Mouse (Mus musculus) MEL (cell line): ENCODE data around the gene Lcor. TPM values are rescaled to one million over a fixed set of nuclear protein-coding genes. Genes with fewer than 3 reads are reported as not detected.

Experiments
- DNase-seq: peaks from one replicate; pipeline ENCODE4 v3.0.0; 2011; ENCODE audit warnings: low read depth, low spot score
- H3K27ac ChIP-seq: 2 replicates; pipeline ENCODE4 v1.5.1; 2012; ENCODE audit warnings: low read depth, mild to moderate bottlenecking, control low read depth, low read length, moderate library complexity; ENCODE audit not compliant: control insufficient read depth
- H3K27me3 ChIP-seq, 2 experiments: fragments of 150-350 bp in 1 of 2; sonication (generic) in 1 of 2; 2 replicates each; pipeline ENCODE4 v1.6.1; 2012; ENCODE audit warnings: low read length in 2 of 2, mild to moderate bottlenecking in 2 of 2, improper control_type of control experiment in 1 of 2, moderate library complexity in 1 of 2; ENCODE audit not compliant: insufficient read depth in 2 of 2, control insufficient read depth in 1 of 2
- H3K36me3 ChIP-seq, 2 experiments: 2 replicates each; pipeline ENCODE4 v1.6.1; 2012 to 2014; ENCODE audit warnings: low read length in 2 of 2, improper control_type of control experiment in 1 of 2, inconsistent platforms in 1 of 2, mild to moderate bottlenecking in 1 of 2; ENCODE audit not compliant: insufficient read depth in 2 of 2, control insufficient read depth in 1 of 2
- H3K4me1 ChIP-seq, 2 experiments: fragments of 150-350 bp in 1 of 2; sonication (generic) in 1 of 2; 2 replicates each; pipeline ENCODE4 v1.6.1; 2012; ENCODE audit warnings: low read length in 2 of 2, improper control_type of control experiment in 1 of 2, mild to moderate bottlenecking in 1 of 2; ENCODE audit not compliant: insufficient read depth in 2 of 2, control insufficient read depth in 1 of 2
- H3K4me3 ChIP-seq, 2 experiments: fragments of 150-350 bp in 1 of 2; sonication (generic) in 1 of 2; 2 replicates each; pipeline ENCODE4 v1.5.1; 2012; ENCODE audit warnings: low read depth in 2 of 2, low read length in 2 of 2, mild to moderate bottlenecking in 2 of 2, moderate library complexity in 2 of 2, control low read depth in 1 of 2, improper control_type of control experiment in 1 of 2; ENCODE audit not compliant: control insufficient read depth in 1 of 2, insufficient read depth in 1 of 2
- H3K79me2 ChIP-seq: 2 replicates; pipeline ENCODE4 v1.6.1; 2012; ENCODE audit warnings: mild to moderate bottlenecking, low read length, moderate library complexity; ENCODE audit not compliant: control insufficient read depth, poor library complexity, insufficient read depth
- H3K9ac ChIP-seq: 2 replicates; pipeline ENCODE4 v1.6.1; 2012; ENCODE audit warnings: low read depth, mild to moderate bottlenecking, control low read depth, low read length, moderate library complexity; ENCODE audit not compliant: control insufficient read depth, poor library complexity, severe bottlenecking
- H3K9me3 ChIP-seq: fragments of 150-350 bp; sonication (generic); replicated peaks from 2 replicates; pipeline ENCODE4 v1.6.1; 2012; ENCODE audit warnings: mild to moderate bottlenecking, low read length, improper control_type of control experiment, moderate library complexity; ENCODE audit not compliant: insufficient read depth
- BHLHE40 ChIP-seq: IDR thresholded peaks from 2 replicates; pipeline ENCODE4 v1.6.1; 2012; ENCODE audit warnings: low read depth, mild to moderate bottlenecking, inconsistent platforms, low read length, improper control_type of control experiment, borderline replicate concordance
- CHD1 ChIP-seq: IDR thresholded peaks from 2 replicates; pipeline ENCODE4 v1.6.1; 2012; ENCODE audit warnings: low read depth, mild to moderate bottlenecking, inconsistent platforms, low read length, improper control_type of control experiment
- CTCF ChIP-seq, 3 experiments: IDR thresholded peaks in 2 of 3; conservative IDR thresholded peaks in 1 of 3; 2 replicates each; pipeline ENCODE4 v1.5.1; 2011 to 2012; ENCODE audit warnings: low read length in 3 of 3, low read depth in 2 of 3, mild to moderate bottlenecking in 2 of 3, improper control_type of control experiment in 1 of 3, inconsistent platforms in 1 of 3, mixed read lengths in 1 of 3, moderate library complexity in 1 of 3; ENCODE audit not compliant: control insufficient read depth in 1 of 3, insufficient read depth in 1 of 3, poor library complexity in 1 of 3, severe bottlenecking in 1 of 3
- E2F4 ChIP-seq: IDR thresholded peaks from 2 replicates; pipeline ENCODE4 v1.6.1; 2011; ENCODE audit warnings: low read depth, low read length, improper control_type of control experiment, borderline replicate concordance
- EP300 ChIP-seq, 2 experiments: IDR thresholded peaks; 2 replicates each; pipeline ENCODE4 v1.6.1; 2011; ENCODE audit warnings: improper control_type of control experiment in 2 of 2, low read length in 2 of 2, low read depth in 1 of 2, mild to moderate bottlenecking in 1 of 2
- ETS1 ChIP-seq: IDR thresholded peaks from 2 replicates; pipeline ENCODE4 v1.6.1; 2012; ENCODE audit warnings: low read depth, mild to moderate bottlenecking, inconsistent platforms, low read length, improper control_type of control experiment, moderate library complexity
- GABPA ChIP-seq: IDR thresholded peaks from 2 replicates; pipeline ENCODE4 v1.6.1; 2012; ENCODE audit warnings: low read depth, mild to moderate bottlenecking, inconsistent platforms, low read length, improper control_type of control experiment, moderate library complexity
- GATA1 ChIP-seq: IDR thresholded peaks from 2 replicates; pipeline ENCODE4 v1.6.1; 2011; ENCODE audit warnings: low read depth, low read length, improper control_type of control experiment
- MAFK ChIP-seq: IDR thresholded peaks from 2 replicates; pipeline ENCODE4 v1.6.1; 2011; ENCODE audit warnings: low read depth, mild to moderate bottlenecking, low read length, improper control_type of control experiment, borderline replicate concordance
- MAX ChIP-seq: IDR thresholded peaks from 2 replicates; pipeline ENCODE4 v1.6.1; 2011; ENCODE audit warnings: low read length, improper control_type of control experiment
- MAZ ChIP-seq: IDR thresholded peaks from 2 replicates; pipeline ENCODE4 v1.6.1; 2012; ENCODE audit warnings: low read depth, mild to moderate bottlenecking, inconsistent platforms, low read length, improper control_type of control experiment
- MEF2A ChIP-seq: IDR thresholded peaks from 2 replicates; pipeline ENCODE4 v1.6.1; 2014; ENCODE audit warnings: low read depth, mild to moderate bottlenecking, inconsistent platforms, low read length, improper control_type of control experiment; ENCODE audit not compliant: poor library complexity, insufficient replicate concordance, severe bottlenecking; ENCODE audit errors: extremely low read depth
- MYB ChIP-seq: IDR thresholded peaks from 2 replicates; pipeline ENCODE4 v1.6.1; 2011; ENCODE audit warnings: mild to moderate bottlenecking, low read depth, low read length, improper control_type of control experiment
- MYC ChIP-seq: IDR thresholded peaks from 2 replicates; pipeline ENCODE4 v1.6.1; 2011; ENCODE audit warnings: low read depth, mild to moderate bottlenecking, low read length, improper control_type of control experiment, moderate library complexity
- NRF1 ChIP-seq: IDR thresholded peaks from 2 replicates; pipeline ENCODE4 v1.6.1; 2014; ENCODE audit warnings: low read depth, mild to moderate bottlenecking, inconsistent platforms, low read length, improper control_type of control experiment, moderate library complexity; ENCODE audit not compliant: poor library complexity, insufficient read depth, severe bottlenecking
- POLR2A ChIP-seq, 2 experiments: IDR thresholded peaks; 2 replicates each; pipeline ENCODE4 v1.6.1; 2011 to 2012; ENCODE audit warnings: low read length in 2 of 2, mild to moderate bottlenecking in 2 of 2, control low read depth in 1 of 2, improper control_type of control experiment in 1 of 2, low read depth in 1 of 2, moderate library complexity in 1 of 2; ENCODE audit not compliant: control insufficient read depth in 1 of 2, insufficient read depth in 1 of 2, poor library complexity in 1 of 2
- RAD21 ChIP-seq: IDR thresholded peaks from 2 replicates; pipeline ENCODE4 v1.6.1; 2011; ENCODE audit warnings: mild to moderate bottlenecking, low read depth, low read length, improper control_type of control experiment
- SIN3A ChIP-seq: IDR thresholded peaks from 2 replicates; pipeline ENCODE4 v1.6.1; 2012; ENCODE audit warnings: low read length, improper control_type of control experiment, inconsistent platforms
- TBP ChIP-seq: IDR thresholded peaks from 2 replicates; pipeline ENCODE4 v1.8.0; 2011; ENCODE audit warnings: low read depth, low read length, improper control_type of control experiment
- TCF12 ChIP-seq: IDR thresholded peaks from 2 replicates; pipeline ENCODE4 v1.6.1; 2014; ENCODE audit warnings: low read depth, mild to moderate bottlenecking, inconsistent platforms, low read length, improper control_type of control experiment, moderate library complexity
- UBTF ChIP-seq: IDR thresholded peaks from 2 replicates; pipeline ENCODE4 v1.6.1; 2012; ENCODE audit warnings: low read depth, mild to moderate bottlenecking, inconsistent platforms, low read length, improper control_type of control experiment, moderate library complexity, borderline replicate concordance; ENCODE audit not compliant: insufficient read depth
- USF1 ChIP-seq: IDR thresholded peaks from 2 replicates; pipeline ENCODE4 v1.6.1; 2014; ENCODE audit warnings: low read depth, mild to moderate bottlenecking, inconsistent platforms, low read length, improper control_type of control experiment, moderate library complexity
- USF2 ChIP-seq, 2 experiments: IDR thresholded peaks; 2 replicates each; pipeline ENCODE4 v1.6.1; 2011 to 2012; ENCODE audit warnings: improper control_type of control experiment in 2 of 2, low read length in 2 of 2, borderline replicate concordance in 1 of 2, inconsistent platforms in 1 of 2, low read depth in 1 of 2, mild to moderate bottlenecking in 1 of 2; ENCODE audit not compliant: insufficient read depth in 1 of 2
- ZC3H11A ChIP-seq: IDR thresholded peaks from 2 replicates; pipeline ENCODE4 v1.6.1; 2012; ENCODE audit warnings: low read depth, mild to moderate bottlenecking, inconsistent platforms, low read length, improper control_type of control experiment
- ZKSCAN1 ChIP-seq: IDR thresholded peaks from 2 replicates; pipeline ENCODE4 v1.6.1; 2012; ENCODE audit warnings: low read depth, mild to moderate bottlenecking, inconsistent platforms, low read length, improper control_type of control experiment, moderate library complexity
- ZNF384 ChIP-seq: IDR thresholded peaks from 2 replicates; pipeline ENCODE4 v1.6.1; 2012; ENCODE audit warnings: low read depth, mild to moderate bottlenecking, inconsistent platforms, low read length, improper control_type of control experiment
- polyA plus RNA-seq, 2 experiments: library from polyadenylated mRNA; stranded (reverse) in 1 of 2; unstranded in 1 of 2; fragments of >175 nt in 1 of 2; fragments of >200 nt in 1 of 2; gene quantifications; 2 replicates each; pipeline versions ENCODE4 v1.2.1 to v1.2.4; 2012; ENCODE audit warnings: low replicate concordance in 2 of 2, low read depth in 1 of 2; ENCODE audit not compliant: insufficient read length in 2 of 2, insufficient read depth in 1 of 2, missing spikeins in 1 of 2
- total RNA-seq: library from RNA; depleted of rRNA; stranded (reverse); fragments of 300-350 nt; gene quantifications from 2 replicates; pipeline ENCODE4 v1.2.3, GENCODE M21; 2012

The Lcor gene
- total and polyA plus RNA-seq, 3 experiments, result 8.1 to 8.7 TPM; not detected in 1

GRCm38 (mm10) chr19:41587431-41588222, 105.2 kb downstream of the Lcor start:
- Histone ChIP-seq H3K4me1 (no peaks in the 10 kb centered on the region), H3K27me3 (no peaks in the 10 kb centered on the region), H3K9ac (no peak overlapping the region), H3K79me2 (no peaks in the 10 kb centered on the region), H3K9me3 (no peaks in the 10 kb centered on the region), H3K27ac (no peak overlapping the region), H3K36me3 (no peaks in the 10 kb centered on the region; a peak in 2 of 4 replicates), H3K4me3 (no peak overlapping the region)
- TF ChIP-seq MYB (no peak), CTCF (IDR thresholded peaks at IDR 0.05 in 2 of 3, conservative IDR thresholded peaks at IDR 0.05 in 1 of 3; ENCODE audit: control insufficient read depth in 1 of 3, insufficient read depth in 1 of 3, low read depth in 2 of 3, low read length in 3 of 3, poor library complexity in 1 of 3, severe bottlenecking in 1 of 3) (no peak), RAD21 (no peak), GATA1 (no peak), MEF2A (no peak), BHLHE40 (no peak), USF2 (IDR thresholded peaks at IDR 0.05; ENCODE audit: borderline replicate concordance in 1 of 2, insufficient read depth in 1 of 2, low read depth in 1 of 2, low read length in 2 of 2) (no peak), USF1 (no peak), GABPA (no peak), EP300 (IDR thresholded peaks at IDR 0.05; ENCODE audit: low read depth in 1 of 2, low read length in 2 of 2) (no peak), UBTF (no peak), MAZ (no peak), ZC3H11A (no peak), TCF12 (no peak), ZKSCAN1 (no peak), CHD1 (no peak), MAX (no peak), MYC (no peak)
- no peak for DNase-seq

- no peaks in the 10 kb centered on the region for H3K4me1 ChIP-seq
- H3K79me2 ChIP-seq, result no peaks in the 10 kb centered on the region
- no peak overlapping the region for H3K4me3 ChIP-seq
- no peak for DNase-seq
- no peaks in the 10 kb centered on the region for H3K9me3 ChIP-seq
- no peaks in the 10 kb centered on the region for H3K27me3 ChIP-seq
- no peaks in the 10 kb centered on the region; a peak in 1 of 4 replicates for H3K36me3 ChIP-seq
- no peak overlapping the region for H3K27ac ChIP-seq
- TF ChIP-seq SIN3A, result no peak
- TF ChIP-seq MAFK, result no peak
- TF ChIP-seq ETS1, result no peak
- no peak for TF ChIP-seq ZNF384
- TF ChIP-seq BHLHE40, result no peak
- no peak for TF ChIP-seq GABPA
- TF ChIP-seq CTCF (IDR thresholded peaks at IDR 0.05 in 2 of 3, conservative IDR thresholded peaks at IDR 0.05 in 1 of 3; ENCODE audit: control insufficient read depth in 1 of 3, insufficient read depth in 1 of 3, low read depth in 2 of 3, low read length in 3 of 3, poor library complexity in 1 of 3, severe bottlenecking in 1 of 3), result no peak
- no peak for TF ChIP-seq USF1
- TF ChIP-seq GATA1, result no peak
- TF ChIP-seq NRF1, result no peak
- TF ChIP-seq TBP, result no peak
- TF ChIP-seq MAX, result no peak
- TF ChIP-seq MYB, result no peak
- no peak for TF ChIP-seq MYC
- TF ChIP-seq ZC3H11A, result no peak
- no peak for TF ChIP-seq E2F4
- TF ChIP-seq CHD1, result no peak
- no peak for TF ChIP-seq USF2 (IDR thresholded peaks at IDR 0.05; ENCODE audit: borderline replicate concordance in 1 of 2, insufficient read depth in 1 of 2, low read depth in 1 of 2, low read length in 2 of 2)
- no peak for TF ChIP-seq POLR2A (IDR thresholded peaks at IDR 0.05; ENCODE audit: control insufficient read depth in 1 of 2, insufficient read depth in 1 of 2, low read depth in 1 of 2, low read length in 2 of 2, poor library complexity in 1 of 2)
- TF ChIP-seq, all 39 proteins: peak for 0
- no peak overlapping the region for H3K9ac ChIP-seq
Measured at GRCm38 (mm10) chr19:41589026-41589425, 106.6 kb downstream of the Lcor start.
